Mouse (Mus musculus) forebrain, embryonic 16.5 days (tissue): Measurements from ENCODE around the gene Capn12. TPM values are rescaled to one million over a fixed set of nuclear protein-coding genes. Genes with fewer than 3 reads are reported as not detected.

Source experiments
- ATAC-seq: fragments of 200-750 bp; cut with Nextera tagmentation; 2 replicates; pipeline ENCODE4 v1.8.0; 2017; ENCODE audit warnings: mild to moderate bottlenecking, moderate library complexity
- H3K27ac ChIP-seq: fragments of 300-500 bp; sonication (generic); 2 replicates; pipeline ENCODE4 v1.5.1; 2014; ENCODE audit warnings: low read length, control low read depth
- H3K27me3 ChIP-seq: fragments of 300-500 bp; sonication (generic); replicated peaks from 2 replicates; pipeline ENCODE4 v1.6.1; 2014; ENCODE audit warnings: low read length; ENCODE audit not compliant: control insufficient read depth, insufficient read depth
- H3K36me3 ChIP-seq: fragments of 300-500 bp; sonication (generic); 2 replicates; pipeline ENCODE4 v1.6.1; 2014; ENCODE audit not compliant: control insufficient read depth, insufficient read depth
- H3K4me1 ChIP-seq: fragments of 300-500 bp; sonication (generic); replicated peaks from 2 replicates; pipeline ENCODE4 v1.6.1; 2014; ENCODE audit warnings: low read length; ENCODE audit not compliant: control insufficient read depth, insufficient read depth
- H3K4me2 ChIP-seq: fragments of 300-500 bp; sonication (generic); 2 replicates; pipeline ENCODE4 v1.6.1; 2014; ENCODE audit warnings: mild to moderate bottlenecking, low read length, control low read depth
- H3K4me3 ChIP-seq: fragments of 300-500 bp; sonication (generic); replicated peaks from 2 replicates; pipeline ENCODE4 v1.5.1; 2014; ENCODE audit warnings: mild to moderate bottlenecking, low read length, control low read depth
- H3K9ac ChIP-seq: fragments of 300-500 bp; sonication (generic); replicated peaks from 2 replicates; pipeline ENCODE4 v1.6.1; 2014; ENCODE audit warnings: low read depth, low read length, control low read depth
- H3K9me3 ChIP-seq: fragments of 300-500 bp; sonication (generic); 2 replicates; pipeline ENCODE4 v1.6.1; 2016; ENCODE audit warnings: low read length; ENCODE audit not compliant: control insufficient read depth
- whole genome bisulfite sequencing: fragments of 180-500 bp; shearing (Covaris S2); extraction: QIAGEN DNeasy Blood & Tissue Kit; methylation state at CpG from one replicate; pipeline ENCODE4 v1.1.7; 2014; 5-methylcytosine and 5-hydroxymethylcytosine counted together
- polyA plus RNA-seq: library from polyadenylated mRNA; unstranded; fragments of >200 nt; fragmentation: Nextera tagmentation; extraction: Ambion mirVana; gene quantifications from 2 replicates; pipeline ENCODE4 v1.2.1, GENCODE M21; 2015

The Capn12 gene
- 0.27 and 0.81 TPM in 2 replicates for polyA plus RNA-seq

- WGBS = 33% methylated on average over 13 of the region's 13 CpGs
- no peak within 1 kb of the TSS for H3K27ac ChIP-seq
- H3K9ac ChIP-seq = no peak within 1 kb of the TSS
- no peak within 1 kb of the TSS for H3K4me2 ChIP-seq
- H3K4me1 ChIP-seq = no peaks in the 10 kb centered on the region
- no peak within 1 kb of the TSS for H3K4me3 ChIP-seq
- H3K27me3 ChIP-seq = no peaks in the 10 kb centered on the region
- ATAC-seq = no peak
- H3K9me3 ChIP-seq = no peaks in the 10 kb centered on the region
- H3K36me3 ChIP-seq = no peaks in the 10 kb centered on the region
These were observed at the start of gene Capn12 for GRCm38 (mm10) chr7:28881199-28881598. TSS of gene Capn12 (plus strand) at chr7:28881422.

- 0 out of 2 replicates have a peak, but pooled peaks cover 5% of the 10 kb centered on the region for H3K36me3 ChIP-seq
- H3K4me2 ChIP-seq = no peak overlapping the region
- H3K4me3 ChIP-seq = no peak overlapping the region
- no peak overlapping the region for H3K27ac ChIP-seq
- no peak overlapping the region for H3K9ac ChIP-seq
- H3K9me3 ChIP-seq = no peaks in the 10 kb centered on the region
- WGBS = 75% methylated on average over 6 of the region's 6 CpGs
- H3K4me1 ChIP-seq = no peaks in the 10 kb centered on the region
- no peaks in the 10 kb centered on the region for H3K27me3 ChIP-seq
- no peak for ATAC-seq
These were observed 49.1 kb upstream of the Capn12 start for GRCm38 (mm10) chr7:28832137-28832536.

GRCm38 (mm10) chr7:28833723-28834347 is 47.4 kb upstream of the Capn12 start, which contains the start of gene Lgals4:
TSS of gene Lgals4 (plus strand) at chr7:28833854.
- no peak within 1 kb of the TSS for H3K4me3 ChIP-seq
- 80% methylated on average over 6 of the region's 6 CpGs for WGBS

GRCm38 (mm10) chr7:28836936-28837335 is 44.3 kb upstream of the Capn12 start:
- Histone ChIP-seq H3K27ac (no peak overlapping the region), H3K27me3 (no peaks in the 10 kb centered on the region), H3K4me3 (no peak overlapping the region), H3K9ac (no peak overlapping the region), H3K4me2 (no peak overlapping the region), H3K9me3 (no peaks in the 10 kb centered on the region), H3K4me1 (no peaks in the 10 kb centered on the region), H3K36me3 (no peaks in the 10 kb centered on the region)
- ATAC-seq = no peak
- 85% methylated on average over 5 of the region's 5 CpGs for WGBS

More at GRCm38 (mm10) chr7:28833723-28834347, 47.4 kb upstream of the Capn12 start, which contains the start of gene Lgals4:
- Histone ChIP-seq H3K27me3 (no peaks in the 10 kb centered on the region), H3K27ac (no peak within 1 kb of the TSS), H3K4me2 (no peak within 1 kb of the TSS), H3K9ac (no peak within 1 kb of the TSS), H3K36me3 (0 out of 2 replicates have a peak, but pooled peaks cover 5% of the 10 kb centered on the region), H3K9me3 (no peaks in the 10 kb centered on the region), H3K4me1 (no peaks in the 10 kb centered on the region)
- no peak for ATAC-seq

- 86% methylated on average over 9 of the region's 9 CpGs for WGBS
- Histone ChIP-seq H3K36me3 (no peaks in the 10 kb centered on the region), H3K4me2 (no peak overlapping the region), H3K27ac (no peak overlapping the region), H3K4me1 (no peaks in the 10 kb centered on the region), H3K9me3 (no peaks in the 10 kb centered on the region), H3K9ac (no peak overlapping the region), H3K27me3 (no peaks in the 10 kb centered on the region), H3K4me3 (no peak overlapping the region)
- no peak for ATAC-seq
These were observed 42.9 kb upstream of the Capn12 start for GRCm38 (mm10) chr7:28838331-28838730.

- Histone ChIP-seq H3K9me3 (peaks cover 2% of the 10 kb centered on the region; the same call in 1 of the 2 replicates), H3K27me3 (no peaks in the 10 kb centered on the region), H3K36me3 (no peaks in the 10 kb centered on the region), H3K4me3 (no peak overlapping the region), H3K4me2 (no peak overlapping the region), H3K9ac (no peak overlapping the region), H3K27ac (no peak overlapping the region), H3K4me1 (no peaks in the 10 kb centered on the region)
- ATAC-seq = no peak
- 85% methylated on average over 1 of the region's 1 CpGs for WGBS
These were observed 33.9 kb upstream of the Capn12 start for GRCm38 (mm10) chr7:28847273-28847672.

- ATAC-seq = no peak
- no peak overlapping the region for H3K27ac ChIP-seq
- H3K9ac ChIP-seq = no peak overlapping the region
- no peak overlapping the region for H3K4me2 ChIP-seq
- H3K9me3 ChIP-seq = no peaks in the 10 kb centered on the region; the same call in 1 of the 2 replicates
- H3K4me3 ChIP-seq = no peak overlapping the region
- no peaks in the 10 kb centered on the region for H3K36me3 ChIP-seq
- H3K27me3 ChIP-seq = no peaks in the 10 kb centered on the region
- no peaks in the 10 kb centered on the region for H3K4me1 ChIP-seq
- WGBS = 64% methylated on average over 1 of the region's 1 CpGs
These were observed 31.5 kb upstream of the Capn12 start for GRCm38 (mm10) chr7:28849700-28850236.

GRCm38 (mm10) chr7:28850642-28851041 is 30.6 kb upstream of the Capn12 start:
- 84% methylated on average over 4 of the region's 4 CpGs for WGBS
- Histone ChIP-seq H3K4me3 (no peak overlapping the region), H3K27me3 (no peaks in the 10 kb centered on the region), H3K9ac (no peak overlapping the region), H3K27ac (no peak overlapping the region), H3K4me2 (no peak overlapping the region), H3K36me3 (no peaks in the 10 kb centered on the region), H3K4me1 (no peaks in the 10 kb centered on the region), H3K9me3 (no peaks in the 10 kb centered on the region)
- no peak for ATAC-seq

- Histone ChIP-seq H3K27ac (no peak overlapping the region), H3K4me3 (no peak overlapping the region)
- ATAC-seq = no peak
These were observed 21.3 kb upstream of the Capn12 start for GRCm38 (mm10) chr7:28859953-28860352.

More at GRCm38 (mm10) chr7:28859953-28860352, 21.3 kb upstream of the Capn12 start:
- no peak overlapping the region for H3K4me2 ChIP-seq
- 92% methylated on average over 2 of the region's 2 CpGs for WGBS
- H3K9ac ChIP-seq = no peak overlapping the region
- H3K36me3 ChIP-seq = no peaks in the 10 kb centered on the region
- H3K27me3 ChIP-seq = no peaks in the 10 kb centered on the region
- H3K9me3 ChIP-seq = peaks cover 3% of the 10 kb centered on the region
- H3K4me1 ChIP-seq = peaks cover 4% of the 10 kb centered on the region; the same call in 1 of the 2 replicates
